Mouse (Mus musculus) adrenal gland, adult 8-10 months (tissue): Measurements from ENCODE around the gene Lhx5. TPM values are rescaled to one million over a fixed set of nuclear protein-coding genes. Genes with fewer than 3 reads are reported as not detected.

ENCODE experiments used
- DNase-seq: peaks from one replicate; pipeline ENCODE4 v3.0.0; 2022
- total RNA-seq, 4 experiments: library from RNA; stranded (reverse); gene quantifications; 2 replicates each; pipeline ENCODE4 v1.2.4; 2022

Lhx5 gene
- total RNA-seq, 4 experiments from 2014 or later: not detected

DNA sequence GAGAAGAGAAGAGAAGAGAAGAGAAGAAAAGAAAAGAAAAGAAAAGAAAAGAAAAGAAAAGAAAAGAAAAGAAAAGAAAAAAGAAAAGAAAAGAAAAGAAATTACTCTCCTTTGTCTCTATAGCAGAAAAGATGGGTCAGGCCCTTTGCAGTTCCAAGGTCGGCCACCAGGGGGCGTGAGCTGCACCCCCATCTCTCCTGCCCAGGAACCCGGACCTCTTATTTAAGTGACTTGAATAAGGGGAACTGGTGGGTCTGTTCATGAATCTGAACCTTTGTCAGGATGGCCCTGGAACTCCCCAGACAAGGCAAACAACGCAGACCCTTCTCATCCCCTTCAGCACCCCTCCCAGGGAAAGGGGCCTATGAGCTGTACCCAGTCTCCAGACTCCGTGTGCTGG is 33.6 kb downstream of the Lhx5 start:
- DNase-seq: no peak

DNA sequence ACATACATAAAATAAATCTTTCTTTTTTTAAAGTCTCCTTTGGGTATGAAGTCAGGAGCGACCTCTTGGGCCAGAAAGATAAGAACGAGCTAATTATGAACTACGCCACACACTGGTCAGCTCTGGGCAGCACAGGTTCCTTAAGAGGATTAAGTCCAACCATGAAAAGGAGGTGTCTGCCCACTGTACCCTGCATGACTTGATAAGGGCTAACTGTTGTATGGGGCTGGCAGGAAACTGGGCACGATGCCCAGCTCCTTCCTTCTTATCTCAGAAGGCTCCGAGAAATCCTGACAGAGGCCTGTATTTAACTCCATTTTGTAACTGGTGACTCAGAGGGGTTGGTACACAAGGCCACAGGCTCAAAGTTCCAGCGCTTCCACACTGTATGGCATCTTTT is 34.4 kb downstream of the Lhx5 start:
- peak; percentile 85 for DNase-seq

DNA sequence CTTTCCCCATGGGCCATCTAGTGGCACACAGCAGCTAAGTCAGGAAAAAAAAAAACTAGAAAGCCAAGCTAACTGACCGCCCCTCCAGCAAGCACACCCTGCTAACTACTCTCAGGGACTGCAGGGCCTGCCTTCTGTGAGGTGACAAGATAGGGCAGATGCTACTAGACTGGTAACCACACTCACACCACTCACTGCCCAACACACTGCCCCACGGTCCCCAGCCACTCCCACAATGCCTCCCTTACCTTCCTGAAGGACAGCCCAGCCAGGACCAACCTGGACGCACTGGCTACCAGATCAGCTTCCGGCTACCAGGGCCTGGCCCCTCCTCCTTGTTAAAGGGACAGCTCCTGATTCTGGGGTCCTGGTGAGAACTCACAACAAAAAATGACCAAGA is 35.5 kb downstream of the Lhx5 start:
- DNase-seq: peak; percentile 53

DNA sequence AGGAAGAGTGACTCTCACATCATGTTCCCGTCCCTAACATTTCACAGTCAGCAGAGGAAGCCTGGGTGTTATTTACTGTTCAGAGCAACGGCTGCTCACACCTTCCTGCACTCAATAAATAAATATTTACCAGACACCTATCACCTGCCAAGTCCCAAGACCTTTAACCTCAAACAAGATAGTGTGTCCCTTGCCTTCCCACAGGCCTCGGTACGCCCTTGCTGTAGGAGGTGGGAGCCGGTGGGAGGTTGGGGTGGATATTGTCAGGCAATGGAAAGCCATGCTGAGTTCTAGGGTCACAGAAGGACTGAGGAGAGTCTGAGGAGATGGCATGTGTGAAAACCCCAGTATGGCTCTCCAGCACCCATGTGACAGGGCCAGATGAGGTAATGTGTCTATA is 36.8 kb downstream of the Lhx5 start:
- no peak for DNase-seq

DNA sequence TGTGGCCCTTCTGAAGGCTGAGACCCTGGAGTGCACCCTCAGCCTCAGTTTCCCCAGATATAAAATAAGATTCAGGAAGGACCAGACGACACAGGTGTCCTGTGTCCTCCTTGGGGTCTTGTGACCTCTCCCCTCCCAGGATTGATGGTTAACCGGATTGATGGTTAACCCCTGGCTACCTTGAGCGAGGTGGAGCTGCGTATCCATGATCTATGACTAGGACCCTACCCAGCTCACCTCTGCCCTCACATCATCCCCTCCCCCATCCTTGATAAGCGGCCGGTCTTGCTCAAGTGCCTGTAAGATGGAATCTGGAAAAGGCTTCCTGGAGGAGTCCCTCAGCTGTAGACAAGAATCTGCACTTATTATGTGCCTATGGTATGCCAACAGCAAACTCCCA is 37.3 kb downstream of the Lhx5 start:
- no peak for DNase-seq

DNA sequence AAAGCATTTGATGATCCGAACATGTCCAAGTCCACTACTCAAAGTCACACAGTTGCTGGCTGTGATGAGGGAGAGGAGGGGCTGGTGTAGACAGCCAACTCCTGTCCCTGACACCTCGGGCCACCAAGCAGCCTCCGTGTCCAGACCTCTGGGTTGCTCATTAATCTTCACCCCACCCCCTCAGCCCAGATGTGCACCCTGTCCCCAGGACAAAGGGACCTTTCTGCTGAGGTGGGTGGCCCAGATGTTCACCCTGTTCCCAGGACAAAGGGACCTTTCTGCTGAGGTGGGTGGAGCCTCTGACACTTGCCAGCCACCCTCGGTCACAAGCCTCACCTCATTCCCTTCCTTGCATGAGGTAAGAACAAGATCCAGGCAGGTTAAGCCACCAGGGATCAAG is 40.0 kb downstream of the Lhx5 start:
- no peak for DNase-seq

DNA sequence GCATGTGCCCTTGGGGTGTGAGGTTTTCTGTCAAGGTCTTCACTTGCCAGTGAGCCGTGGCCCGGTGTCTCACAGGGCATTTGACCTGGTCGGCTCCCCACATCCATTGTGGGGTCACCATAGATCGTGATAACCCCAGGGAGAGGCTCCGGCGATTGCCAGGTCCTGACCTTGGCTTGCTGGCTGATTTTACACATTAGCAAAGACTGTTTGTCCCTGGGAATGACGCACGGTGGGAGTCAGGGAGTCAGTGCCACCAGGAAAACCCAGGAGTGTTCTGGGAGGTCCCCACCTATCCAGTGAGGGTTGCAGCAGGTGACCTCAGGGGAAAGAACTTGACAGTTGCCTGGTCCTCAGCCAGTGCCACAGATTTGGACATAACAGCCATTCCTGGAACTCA is 41.3 kb downstream of the Lhx5 start, which contains the start of gene Sdsl:
TSS of gene Sdsl (minus strand) at position 41 of the 400 bp plus-strand sequence.
- no peak for DNase-seq

DNA sequence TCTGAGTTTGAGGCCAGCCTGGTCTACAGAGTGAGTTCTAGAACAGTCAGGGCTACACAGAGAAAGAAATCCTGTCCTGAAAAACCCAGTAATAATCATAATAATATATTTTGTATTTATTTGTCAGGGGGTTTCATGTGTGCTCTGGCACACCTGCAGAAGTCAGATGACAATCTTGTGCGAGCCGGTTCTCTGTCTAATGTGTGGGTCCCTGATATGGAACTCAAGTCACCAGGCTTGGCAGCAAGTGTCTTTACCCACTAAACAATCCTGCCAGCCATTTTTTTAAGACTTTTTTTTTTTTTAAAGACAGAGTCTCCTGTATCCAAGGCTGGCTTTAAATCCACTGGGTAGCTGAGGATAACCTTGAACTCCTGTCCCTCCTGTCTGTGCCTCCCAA is 41.9 kb downstream of the Lhx5 start:
- no peak for DNase-seq

DNA sequence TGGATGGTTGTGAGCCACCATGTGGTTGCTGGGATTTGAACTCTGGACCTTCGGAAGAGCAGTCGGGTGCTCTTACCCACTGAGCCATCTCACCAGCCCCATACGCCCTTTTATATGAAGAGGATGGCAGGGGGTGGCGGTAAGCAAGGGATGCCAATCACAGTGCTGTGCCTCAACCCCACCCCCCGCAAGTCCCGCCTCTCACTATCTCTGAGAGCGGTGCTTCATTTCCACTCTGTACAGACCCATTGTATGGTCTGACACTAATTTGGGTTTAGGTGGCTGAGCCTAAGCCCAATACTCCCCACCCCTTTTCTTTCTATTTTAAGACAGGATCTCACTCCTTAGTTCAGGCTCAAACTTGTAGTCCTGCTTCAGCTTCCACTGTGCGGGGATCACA is 44.4 kb downstream of the Lhx5 start:
- no peak for DNase-seq

DNA sequence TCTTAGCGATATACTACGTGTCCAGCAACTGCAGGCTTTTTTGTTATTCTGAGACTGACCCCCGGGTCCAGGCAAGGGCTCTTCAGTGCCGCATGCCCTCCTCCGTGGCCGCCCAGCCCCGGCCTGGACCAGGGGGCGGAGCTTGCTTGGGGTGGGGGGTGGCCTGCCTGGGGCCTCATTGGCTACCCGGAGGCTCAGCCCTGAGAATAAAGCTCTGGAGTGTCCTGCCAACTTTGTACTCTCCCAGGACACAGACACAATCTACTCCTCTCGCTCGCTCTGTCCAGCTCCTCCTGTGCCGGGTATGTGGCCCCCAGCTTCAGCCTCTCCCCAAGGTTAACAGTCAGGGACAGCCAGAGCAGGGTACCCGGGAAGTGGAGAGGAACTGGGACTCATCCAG is 44.8 kb downstream of the Lhx5 start, which contains the start of gene Sds:
TSS of gene Sds (plus strand) at position 231 of the 400 bp plus-strand sequence.
- DNase-seq: no peak

DNA sequence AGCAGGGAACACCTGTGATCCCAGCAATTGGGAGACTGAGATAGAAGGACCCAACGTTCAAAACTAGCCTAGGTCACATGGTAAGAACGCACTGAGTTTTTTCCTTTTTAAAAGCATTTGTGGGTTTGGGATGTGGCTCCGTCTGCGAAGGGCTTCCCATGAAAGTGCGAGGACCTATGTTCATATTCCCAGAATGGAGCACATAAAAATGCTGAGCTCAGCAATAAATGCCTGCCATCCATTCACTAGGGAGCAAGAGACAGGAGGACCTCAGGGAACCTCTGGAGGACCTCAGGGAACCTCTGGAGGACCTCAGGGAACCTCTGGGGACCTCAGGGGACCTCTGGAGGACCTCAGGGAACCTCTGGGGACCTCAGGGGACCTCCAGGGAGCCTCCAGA is 46.5 kb downstream of the Lhx5 start:
- no peak for DNase-seq

DNA sequence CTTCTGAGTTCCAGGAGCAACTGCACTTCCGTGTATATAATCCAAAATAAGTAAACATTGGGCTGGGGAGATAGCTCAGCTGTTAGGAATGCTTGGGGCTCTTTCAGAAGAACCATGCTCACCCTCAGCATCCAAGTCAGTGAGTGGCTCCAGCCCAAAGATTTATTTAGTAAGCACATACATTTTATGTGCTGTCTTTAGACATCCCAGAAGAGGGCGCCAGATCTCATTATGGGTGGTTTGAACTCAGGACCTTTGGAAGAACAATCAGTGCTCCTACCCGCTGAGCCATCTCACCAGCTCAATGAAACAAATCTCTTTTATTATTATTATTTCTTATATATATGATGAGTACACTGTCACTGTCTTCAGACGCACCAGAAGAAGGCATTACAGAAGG is 48.0 kb downstream of the Lhx5 start:
- DNase-seq: no peak

DNA sequence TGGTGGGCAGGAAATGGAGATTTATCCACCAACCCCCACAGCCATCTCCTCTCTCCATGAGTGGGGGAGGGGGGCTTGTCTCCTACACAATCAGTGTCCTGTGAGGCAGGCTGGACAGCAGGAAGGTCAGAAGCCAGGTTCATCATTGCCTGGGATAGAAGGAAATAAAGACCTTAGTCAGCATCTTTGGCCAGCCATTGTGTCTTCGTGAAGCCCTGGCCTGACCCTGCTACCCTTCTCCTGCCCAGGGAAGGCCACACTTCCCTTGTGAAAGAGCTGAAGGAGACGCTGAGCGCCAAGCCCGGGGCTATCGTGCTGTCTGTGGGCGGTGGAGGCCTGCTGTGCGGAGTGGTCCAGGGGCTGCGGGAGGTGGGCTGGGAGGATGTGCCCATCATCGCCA is 49.7 kb downstream of the Lhx5 start:
- no peak for DNase-seq

DNA sequence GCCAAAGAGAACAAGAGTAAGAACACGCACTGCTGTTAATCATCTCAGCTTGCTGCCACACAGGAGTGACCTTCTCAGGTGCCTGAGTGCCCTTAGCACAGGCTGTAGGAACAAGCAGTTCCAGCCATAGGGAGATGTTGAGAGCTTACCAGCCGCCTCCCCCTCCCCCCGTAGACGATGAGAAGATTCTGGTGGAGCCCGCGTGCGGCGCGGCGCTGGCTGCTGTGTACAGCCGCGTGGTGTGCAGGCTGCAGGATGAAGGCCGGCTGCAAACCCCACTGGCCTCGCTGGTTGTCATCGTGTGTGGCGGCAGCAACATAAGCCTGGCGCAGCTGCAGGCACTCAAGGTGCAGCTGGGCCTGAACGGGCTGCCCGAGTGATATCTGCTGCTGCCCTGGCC is 51.9 kb downstream of the Lhx5 start:
- DNase-seq: no peak

DNA sequence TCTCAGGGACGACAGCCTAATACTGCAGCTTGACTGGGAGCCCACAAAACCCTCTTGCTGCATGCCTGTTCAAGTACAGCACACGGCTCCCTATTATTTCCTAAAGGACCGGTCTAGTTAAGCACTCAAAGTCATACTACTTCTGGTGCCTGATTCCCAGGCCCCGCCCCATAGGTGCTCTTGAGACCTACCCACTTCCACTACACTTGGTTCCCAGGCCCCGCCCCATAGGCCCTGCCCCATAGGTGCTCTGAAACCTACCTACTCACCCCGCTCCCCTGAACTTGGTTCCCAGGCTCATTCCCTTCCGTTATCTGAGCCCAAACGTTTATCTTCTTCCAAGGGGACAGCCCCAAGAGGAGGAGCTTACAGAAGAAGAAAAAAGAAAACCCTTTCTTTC is 56.3 kb downstream of the Lhx5 start:
- DNase-seq: no peak

DNA sequence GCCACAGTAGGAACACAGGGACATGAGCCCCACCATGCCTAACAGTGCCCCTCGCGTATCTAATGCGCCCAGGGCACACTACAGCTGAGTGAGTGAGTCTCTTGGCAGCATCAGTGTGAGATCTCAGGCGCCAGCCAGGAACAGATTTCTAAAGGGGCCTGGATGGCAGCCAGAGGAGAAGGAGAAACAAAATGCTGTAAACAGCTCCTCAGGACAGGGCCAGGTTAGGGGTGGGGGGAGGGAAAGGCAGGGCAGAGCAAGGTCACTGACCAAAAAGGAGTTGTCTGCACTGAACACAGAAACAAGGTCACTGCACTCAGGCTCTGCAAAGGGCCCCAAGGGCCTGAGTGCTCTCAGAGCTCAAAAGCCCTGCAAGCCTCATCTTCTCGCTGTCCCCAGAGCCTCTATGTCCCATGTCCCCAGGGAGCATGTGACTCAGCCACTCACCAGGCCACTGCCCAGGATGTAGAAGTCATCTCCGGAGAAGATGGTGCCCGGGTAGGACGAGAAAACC is 59.2 kb downstream of the Lhx5 start:
- peak; percentile 67 for DNase-seq

Other genes starting within 250 kb of the Lhx5 start
- gene Sdsl, start 41.1 kb downstream of the Lhx5 start, total RNA-seq: 100 to 1,000 TPM in 3 of 4 experiments, 10 to 100 TPM in 1; 96.5 to 107 (median 105) TPM
- gene Sds, start 44.8 kb downstream of the Lhx5 start, total RNA-seq: under 1 TPM in 1 of 4 experiments, not detected in 3; 0.35 TPM
- gene Plbd2, start 71.9 kb downstream of the Lhx5 start, total RNA-seq: 100 to 1,000 TPM in 2 of 4 experiments, 10 to 100 TPM in 2; 97.4 to 106 (median 100) TPM
- 10 to 100 TPM; 29.5 to 36.7 (median 34.1) TPM for gene Slc8b1, start 79.5 kb downstream of the Lhx5 start, total RNA-seq
- gene Tpcn1, start 157.0 kb downstream of the Lhx5 start, total RNA-seq: 10 to 100 TPM; 33.9 to 44.5 (median 40.0) TPM
- gene Iqcd, start 157.3 kb downstream of the Lhx5 start, total RNA-seq: 1 to 10 TPM in 2 of 4 experiments, under 1 TPM in 2; 0.42 to 1.8 (median 1.1) TPM
- gene Rita1, start 180.9 kb downstream of the Lhx5 start, total RNA-seq: 10 to 100 TPM; 17.0 to 30.2 (median 22.3) TPM
- gene Ddx54, start 181.0 kb downstream of the Lhx5 start, total RNA-seq: 10 to 100 TPM; 44.1 to 57.3 (median 56.5) TPM
- under 1 TPM in 3 of 4 experiments, not detected in 1; 0.32 to 0.63 (median 0.46) TPM for gene Cfap73, start 202.5 kb downstream of the Lhx5 start, total RNA-seq
- 10 to 100 TPM in 3 of 4 experiments, 1 to 10 TPM in 1; 7.0 to 15.2 (median 12.2) TPM for gene Rasal1, start 217.1 kb downstream of the Lhx5 start, total RNA-seq